Mouse (Mus musculus) intestine, embryonic 16.5 days (tissue): ENCODE data around the gene Epgn. TPM values are rescaled to one million over a fixed set of nuclear protein-coding genes. Genes with fewer than 3 reads are reported as not detected.
A peak's percentile ranks its signal among the peaks of the same experiment; 100 is the strongest.

Experiments
- ATAC-seq: fragments of 200-750 bp; cut with Nextera tagmentation; 2 replicates; pipeline ENCODE4 v1.8.0; 2017; ENCODE audit warnings: moderate TSS enrichment, moderate library complexity
- H3K27ac ChIP-seq: fragments of 300-500 bp; sonication (generic); 2 replicates; pipeline ENCODE4 v1.5.1; 2014; ENCODE audit warnings: mild to moderate bottlenecking, low read length
- H3K27me3 ChIP-seq: fragments of 300-500 bp; sonication (generic); replicated peaks from 2 replicates; pipeline ENCODE4 v1.6.1; 2014; ENCODE audit warnings: low read length, control low read depth, mixed read lengths; ENCODE audit not compliant: control insufficient read depth, insufficient read depth
- H3K36me3 ChIP-seq: fragments of 300-500 bp; sonication (generic); 2 replicates; pipeline ENCODE4 v1.6.1; 2014; ENCODE audit warnings: low read length, control low read depth; ENCODE audit not compliant: control insufficient read depth, insufficient read depth
- H3K4me1 ChIP-seq: fragments of 300-500 bp; sonication (generic); 2 replicates; pipeline ENCODE4 v1.6.1; 2014; ENCODE audit warnings: low read length, control low read depth, mixed read lengths; ENCODE audit not compliant: control insufficient read depth, insufficient read depth
- H3K4me2 ChIP-seq: fragments of 300-500 bp; sonication (generic); 2 replicates; pipeline ENCODE4 v1.6.1; 2014; ENCODE audit warnings: low read depth, low read length, control low read depth
- H3K4me3 ChIP-seq: fragments of 300-500 bp; sonication (generic); 2 replicates; pipeline ENCODE4 v1.5.1; 2014; ENCODE audit warnings: mild to moderate bottlenecking, low read length
- H3K9ac ChIP-seq: fragments of 300-500 bp; sonication (generic); 2 replicates; pipeline ENCODE4 v1.6.1; 2014; ENCODE audit warnings: low read depth, low read length
- H3K9me3 ChIP-seq: fragments of 300-500 bp; sonication (generic); 2 replicates; pipeline ENCODE4 v1.6.1; 2016; ENCODE audit warnings: low read length, control low read depth; ENCODE audit not compliant: control insufficient read depth
- WGBS: fragments of 180-500 bp; shearing (Covaris S2); extraction: QIAGEN DNeasy Blood & Tissue Kit; methylation state at CpG from one replicate; pipeline ENCODE4 v1.1.7; 2014; 5-methylcytosine and 5-hydroxymethylcytosine counted together
- polyA plus RNA-seq: library from polyadenylated mRNA; unstranded; fragments of >200 nt; fragmentation: Nextera tagmentation; extraction: Ambion mirVana; gene quantifications from 2 replicates; pipeline ENCODE4 v1.2.1, GENCODE M21; 2015

Gene Epgn
- 0.10 TPM in 1 of 2 replicates, not detected in the other for polyA plus RNA-seq

DNA sequence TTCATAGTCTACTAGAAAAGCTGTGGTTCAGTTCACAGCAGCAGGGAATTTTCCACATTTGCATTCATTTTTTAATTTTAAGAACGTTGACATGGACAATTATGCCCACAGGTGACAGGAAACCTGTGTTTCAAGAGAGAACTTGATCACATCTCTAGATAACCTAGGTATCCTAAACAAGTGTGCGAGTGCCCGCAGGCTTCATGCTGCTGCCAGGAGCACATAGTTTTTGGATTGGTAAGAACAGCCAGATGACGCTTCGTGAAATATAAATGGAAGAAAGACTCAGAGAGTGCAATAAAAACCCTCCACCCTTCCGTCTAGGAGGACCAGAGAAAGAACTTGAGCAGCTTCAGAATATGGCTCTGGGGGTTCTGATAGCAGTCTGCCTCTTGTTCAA, at the start of gene Epgn:
Epgn (plus strand) TSS at position 301 of the 400 bp plus-strand sequence.
- ATAC-seq, result no peak
- Histone ChIP-seq H3K4me3 (no peak within 1 kb of the TSS), H3K4me2 (no peak within 1 kb of the TSS), H3K4me1 (no peaks in the 10 kb centered on the region), H3K9ac (no peak within 1 kb of the TSS), H3K36me3 (no peaks in the 10 kb centered on the region), H3K27me3 (no peaks in the 10 kb centered on the region), H3K27ac (no peak within 1 kb of the TSS), H3K9me3 (no peaks in the 10 kb centered on the region)
- 79% methylated on average over 6 of the region's 6 CpGs for WGBS

DNA sequence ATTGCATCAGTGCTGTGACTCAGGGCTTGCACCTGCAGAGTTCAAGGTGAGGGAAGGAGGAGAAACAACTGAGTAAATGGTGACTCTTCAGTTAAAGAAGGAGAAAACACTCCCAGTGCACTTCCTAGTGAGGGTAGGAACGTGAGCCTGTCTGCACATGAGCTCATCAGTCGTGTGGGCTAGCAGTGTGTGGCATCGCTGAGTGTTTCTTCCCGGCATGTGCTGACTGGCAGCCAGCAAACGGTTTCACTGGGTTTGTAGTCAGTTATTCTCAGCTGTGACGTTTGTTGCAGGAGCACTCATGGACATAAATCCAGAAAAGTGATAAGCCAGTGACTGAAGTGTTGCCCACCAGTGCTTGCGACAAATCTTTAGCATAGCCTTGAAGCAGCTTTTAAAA, 47.0 kb upstream of the Epgn start:
- ATAC-seq, result no peak
- no peaks in the 10 kb centered on the region for H3K4me1 ChIP-seq

DNA sequence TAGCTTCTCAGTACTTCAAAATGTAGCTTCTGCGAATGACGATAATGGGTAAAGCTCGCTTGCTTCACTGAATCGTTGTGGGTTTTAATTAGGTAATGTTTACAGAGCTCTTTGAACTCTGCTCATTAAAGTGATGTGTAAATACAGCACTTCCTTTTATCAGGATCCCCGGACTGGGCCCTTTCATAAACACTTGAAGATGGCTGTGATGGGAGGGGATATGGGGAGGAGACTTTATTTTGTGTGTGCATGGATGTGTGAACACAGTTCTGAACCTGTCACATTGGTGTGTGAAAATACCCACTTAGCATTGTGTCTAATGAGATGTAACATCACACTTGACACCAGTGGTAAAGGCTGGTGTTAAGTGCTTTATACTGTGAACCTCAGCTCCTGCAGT, 39.7 kb upstream of the Epgn start:
- Histone ChIP-seq H3K4me2 (no peak overlapping the region), H3K9me3 (no peaks in the 10 kb centered on the region), H3K4me1 (no peaks in the 10 kb centered on the region), H3K27me3 (no peaks in the 10 kb centered on the region), H3K36me3 (no peaks in the 10 kb centered on the region), H3K27ac (no peak overlapping the region), H3K4me3 (no peak overlapping the region), H3K9ac (no peak overlapping the region)
- 48% methylated on average over 5 of the region's 5 CpGs for WGBS
- no peak for ATAC-seq

More for the DNA sequence above, 47.0 kb upstream of the Epgn start:
- Histone ChIP-seq H3K27ac (no peak overlapping the region), H3K4me2 (no peak overlapping the region), H3K27me3 (no peaks in the 10 kb centered on the region), H3K9me3 (no peaks in the 10 kb centered on the region), H3K9ac (no peak overlapping the region), H3K4me3 (no peak overlapping the region), H3K36me3 (0 out of 2 replicates have a peak, but pooled peaks cover 2% of the 10 kb centered on the region)
- 84% methylated on average over 7 of the region's 7 CpGs for WGBS

DNA sequence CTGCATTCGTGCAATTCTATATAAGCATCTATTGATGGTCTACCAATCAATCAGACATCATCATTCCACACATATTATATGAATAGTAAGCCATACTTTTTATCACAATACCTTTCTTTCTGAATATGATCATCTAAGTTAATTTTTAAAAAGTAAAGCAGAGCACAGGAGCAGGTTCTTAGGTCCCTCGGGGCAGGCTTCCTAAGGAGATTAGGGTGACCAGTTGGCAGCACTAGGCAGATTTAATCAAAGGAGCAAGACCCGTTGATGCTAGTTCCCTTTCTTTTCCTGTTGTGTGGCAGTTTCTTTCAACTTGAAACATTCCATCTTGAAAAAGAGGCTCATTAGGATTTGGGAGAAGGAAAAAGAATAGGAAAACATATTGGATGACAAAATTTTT, 39.1 kb upstream of the Epgn start:
- Histone ChIP-seq H3K4me1 (no peaks in the 10 kb centered on the region), H3K27ac (no peak overlapping the region), H3K4me2 (no peak overlapping the region), H3K9ac (no peak overlapping the region), H3K36me3 (no peaks in the 10 kb centered on the region), H3K9me3 (no peaks in the 10 kb centered on the region), H3K4me3 (no peak overlapping the region), H3K27me3 (no peaks in the 10 kb centered on the region)
- 88% methylated on average over 3 of the region's 3 CpGs for WGBS
- no peak for ATAC-seq

DNA sequence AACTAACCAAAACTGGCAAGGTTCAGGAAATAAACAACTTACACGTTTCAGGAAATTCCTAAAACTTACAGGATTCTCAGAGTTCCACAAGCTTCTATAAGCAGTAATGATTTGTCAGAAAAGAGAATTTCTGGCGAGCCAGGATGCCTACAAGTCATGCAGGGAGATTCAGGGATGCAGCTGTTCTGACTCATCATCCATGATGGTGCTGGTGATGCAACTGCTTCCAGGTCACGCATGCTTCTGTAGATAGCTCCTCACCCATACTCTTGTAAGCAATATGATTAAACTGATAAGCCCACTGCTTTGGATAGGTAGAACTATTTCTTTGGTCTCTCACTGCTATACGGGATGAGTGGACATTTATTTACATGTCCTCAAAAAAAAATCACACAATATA, 38.7 kb upstream of the Epgn start:
- H3K27ac ChIP-seq, result no peak overlapping the region
- H3K4me1 ChIP-seq, result no peaks in the 10 kb centered on the region
- WGBS, result 88% methylated on average over 4 of the region's 4 CpGs
- no peaks in the 10 kb centered on the region for H3K36me3 ChIP-seq
- no peak for ATAC-seq
- H3K27me3 ChIP-seq, result no peaks in the 10 kb centered on the region
- H3K4me2 ChIP-seq, result no peak overlapping the region
- no peak overlapping the region for H3K9ac ChIP-seq
- no peaks in the 10 kb centered on the region for H3K9me3 ChIP-seq
- no peak overlapping the region for H3K4me3 ChIP-seq

DNA sequence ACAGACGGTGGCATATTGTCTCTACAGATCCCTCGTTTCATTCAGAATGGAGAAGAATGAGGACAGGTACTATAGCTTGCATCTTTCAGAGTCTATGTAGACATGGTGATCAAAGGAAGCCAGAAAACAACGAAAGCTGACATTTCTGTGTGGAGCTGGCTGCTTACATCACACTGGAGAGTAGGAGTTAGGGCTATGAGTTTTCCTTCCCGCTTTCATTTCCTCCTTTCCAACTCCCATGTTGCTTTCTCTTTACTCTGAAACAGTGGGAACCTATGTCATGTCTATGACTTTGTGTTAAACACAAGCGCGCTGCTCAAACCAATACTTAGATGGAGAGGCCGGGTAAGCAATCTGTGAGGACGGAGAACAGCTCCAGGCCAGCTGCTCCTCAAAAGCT, 27.3 kb upstream of the Epgn start:
- H3K36me3 ChIP-seq, result no peaks in the 10 kb centered on the region
- WGBS, result 90% methylated on average over 8 of the region's 8 CpGs
- H3K9ac ChIP-seq, result no peak overlapping the region
- H3K9me3 ChIP-seq, result no peaks in the 10 kb centered on the region
- no peak for ATAC-seq
- no peak overlapping the region for H3K4me2 ChIP-seq
- no peak overlapping the region for H3K27ac ChIP-seq
- no peaks in the 10 kb centered on the region for H3K4me1 ChIP-seq
- H3K27me3 ChIP-seq, result no peaks in the 10 kb centered on the region
- H3K4me3 ChIP-seq, result no peak overlapping the region

DNA sequence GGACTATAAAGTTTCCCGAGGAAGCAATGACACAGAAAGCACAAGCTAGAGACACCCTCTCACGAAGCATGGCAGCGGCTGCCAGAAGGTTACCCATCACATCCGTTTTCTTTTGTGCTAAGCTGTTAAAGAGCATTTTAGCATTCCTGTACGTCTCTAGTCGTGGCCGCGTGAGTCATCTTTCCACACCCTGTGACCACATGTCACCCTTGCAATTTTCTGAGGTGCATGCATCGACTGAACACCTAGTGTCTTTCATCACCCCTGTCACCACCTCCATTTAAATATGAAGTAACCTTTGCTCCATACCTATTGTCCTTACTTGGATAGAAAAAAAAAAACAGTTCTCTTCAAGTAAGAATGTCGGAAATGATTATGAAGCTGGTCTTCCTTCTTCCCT, 12.0 kb upstream of the Epgn start:
- no peaks in the 10 kb centered on the region for H3K36me3 ChIP-seq
- peak; percentile 81 for ATAC-seq
- no peak overlapping the region for H3K4me2 ChIP-seq
- H3K27me3 ChIP-seq, result no peaks in the 10 kb centered on the region
- no peak overlapping the region for H3K4me3 ChIP-seq
- 76% methylated on average over 10 of the region's 10 CpGs for WGBS
- H3K27ac ChIP-seq, result no peak overlapping the region
- no peak overlapping the region for H3K9ac ChIP-seq
- no peaks in the 10 kb centered on the region for H3K9me3 ChIP-seq
- no peaks in the 10 kb centered on the region for H3K4me1 ChIP-seq

DNA sequence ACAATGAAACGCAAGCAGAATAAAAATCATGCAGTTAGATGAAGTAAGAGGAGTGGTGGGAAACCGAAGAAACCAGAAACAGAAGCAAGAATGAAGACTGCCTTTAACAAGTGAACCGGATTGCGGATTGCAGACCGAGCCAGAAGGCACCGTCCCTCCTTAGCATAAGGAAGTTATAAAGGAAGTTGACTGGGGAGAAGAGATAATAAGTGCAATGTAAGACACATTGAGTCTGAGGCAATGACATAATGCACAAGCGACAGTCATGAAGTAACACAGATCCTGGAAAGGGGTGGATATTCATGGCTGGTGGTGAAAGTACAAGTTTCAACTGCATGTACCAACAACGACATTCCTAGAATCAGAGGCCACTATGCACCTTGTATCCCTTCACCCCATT, 4.2 kb upstream of the Epgn start:
- no peak overlapping the region for H3K9ac ChIP-seq
- 80% methylated on average over 8 of the region's 8 CpGs for WGBS
- no peaks in the 10 kb centered on the region for H3K27me3 ChIP-seq
- no peak for ATAC-seq
- no peaks in the 10 kb centered on the region for H3K4me1 ChIP-seq
- H3K36me3 ChIP-seq, result no peaks in the 10 kb centered on the region
- no peak overlapping the region for H3K27ac ChIP-seq
- H3K4me2 ChIP-seq, result no peak overlapping the region
- no peaks in the 10 kb centered on the region for H3K9me3 ChIP-seq
- H3K4me3 ChIP-seq, result no peak overlapping the region

DNA sequence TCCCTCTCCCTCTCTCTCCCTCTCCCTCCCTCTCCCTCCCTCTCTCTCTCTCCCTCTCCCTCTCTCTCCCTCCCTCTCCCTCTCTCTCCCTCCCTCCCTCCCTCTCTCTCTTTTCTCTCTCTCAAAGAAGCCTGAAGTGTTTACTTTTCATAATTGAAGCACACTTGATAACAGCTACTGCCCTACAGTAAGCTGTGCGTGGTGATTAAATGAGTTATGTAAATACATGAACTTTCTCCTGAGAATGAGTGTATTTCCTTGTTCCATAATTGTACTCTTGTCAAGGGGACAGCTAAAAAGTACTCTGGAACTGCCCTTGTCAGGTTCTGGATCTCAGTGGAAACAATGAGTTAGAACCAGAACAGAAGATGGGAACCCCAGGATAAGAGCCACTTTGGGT, 576 bp downstream of the Epgn start:
- no peaks in the 10 kb centered on the region for H3K9me3 ChIP-seq
- H3K27me3 ChIP-seq, result no peaks in the 10 kb centered on the region
- no peaks in the 10 kb centered on the region for H3K36me3 ChIP-seq
- no peak overlapping the region for H3K4me3 ChIP-seq
- no peak overlapping the region for H3K9ac ChIP-seq
- ATAC-seq, result no peak
- 29% methylated on average over 1 of the region's 1 CpGs for WGBS
- H3K27ac ChIP-seq, result no peak overlapping the region
- no peak overlapping the region for H3K4me2 ChIP-seq
- no peaks in the 10 kb centered on the region for H3K4me1 ChIP-seq

DNA sequence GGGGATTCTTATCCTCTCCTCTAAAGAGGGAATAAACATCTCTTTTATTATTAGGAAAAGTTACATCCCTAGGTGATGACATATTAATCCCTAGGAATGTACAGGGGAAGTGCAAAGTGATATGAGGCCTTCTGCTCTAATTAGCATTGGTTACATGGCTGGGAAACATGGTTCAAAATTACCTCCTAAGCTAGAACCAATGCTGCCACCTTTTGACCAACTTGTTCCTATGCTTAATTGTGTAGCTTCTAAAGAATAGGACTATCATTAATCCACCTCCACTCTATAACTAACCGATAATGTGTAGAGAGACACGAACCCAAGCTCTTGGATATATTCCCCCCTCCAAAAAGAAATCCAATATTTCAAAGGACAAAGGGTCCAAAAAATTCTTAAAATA, 3.4 kb downstream of the Epgn start:
- Histone ChIP-seq H3K9me3 (no peaks in the 10 kb centered on the region), H3K4me3 (no peak overlapping the region), H3K9ac (no peak overlapping the region), H3K4me1 (no peaks in the 10 kb centered on the region), H3K4me2 (no peak overlapping the region), H3K27ac (no peak overlapping the region), H3K27me3 (no peaks in the 10 kb centered on the region), H3K36me3 (no peaks in the 10 kb centered on the region)
- no peak for ATAC-seq
- whole genome bisulfite sequencing, result 91% methylated on average over 2 of the region's 2 CpGs
